Mouse (Mus musculus) heart, embryonic 11.5 days (tissue): Measurements from ENCODE around the gene Gpr137. TPM values are rescaled to one million over a fixed set of nuclear protein-coding genes. Genes with fewer than 3 reads are reported as not detected.

Source experiments
- ATAC-seq: fragments of 200-750 bp; cut with Nextera tagmentation; replicated peaks from 2 replicates; pipeline ENCODE4 v1.8.0; 2017; ENCODE audit warnings: moderate library complexity; ENCODE audit not compliant: insufficient number of reproducible peaks, low FRiP score, low TSS enrichment
- H3K27ac ChIP-seq: fragments of 300-500 bp; sonication (generic); 2 replicates; pipeline ENCODE4 v1.5.1; 2014; ENCODE audit warnings: mild to moderate bottlenecking, low read depth, low read length
- H3K27me3 ChIP-seq: fragments of 300-500 bp; sonication (generic); 2 replicates; pipeline ENCODE4 v1.6.1; 2014; ENCODE audit warnings: mild to moderate bottlenecking, low read length, mixed read lengths; ENCODE audit not compliant: control insufficient read depth, insufficient read depth
- H3K36me3 ChIP-seq: fragments of 300-500 bp; sonication (generic); 2 replicates; pipeline ENCODE4 v1.6.1; 2014; ENCODE audit warnings: mild to moderate bottlenecking, low read length, moderate library complexity, mixed read lengths; ENCODE audit not compliant: control insufficient read depth, insufficient read depth
- H3K4me1 ChIP-seq: fragments of 300-500 bp; sonication (generic); 2 replicates; pipeline ENCODE4 v1.6.1; 2014; ENCODE audit warnings: low read length; ENCODE audit not compliant: control insufficient read depth, insufficient read depth
- H3K4me2 ChIP-seq: fragments of 300-500 bp; sonication (generic); 2 replicates; pipeline ENCODE4 v1.6.1; 2014; ENCODE audit warnings: mild to moderate bottlenecking, moderate library complexity
- H3K4me3 ChIP-seq: fragments of 300-500 bp; sonication (generic); 2 replicates; pipeline ENCODE4 v1.5.1; 2014; ENCODE audit warnings: low read depth, low read length
- H3K9ac ChIP-seq: fragments of 300-500 bp; sonication (generic); 2 replicates; pipeline ENCODE4 v1.6.1; 2014; ENCODE audit warnings: mild to moderate bottlenecking, low read depth, low read length, moderate library complexity
- H3K9me3 ChIP-seq: fragments of 300-500 bp; sonication (generic); replicated peaks from 2 replicates; pipeline ENCODE4 v1.6.1; 2016; ENCODE audit warnings: low read length; ENCODE audit not compliant: control insufficient read depth
- WGBS: fragments of 180-500 bp; shearing (Covaris S2); extraction: QIAGEN DNeasy Blood & Tissue Kit; methylation state at CpG from one replicate; pipeline ENCODE4 v1.1.7; 2014; ENCODE audit not compliant: insufficient replicate concordance; 5-methylcytosine and 5-hydroxymethylcytosine counted together
- polyA plus RNA-seq: library from polyadenylated mRNA; unstranded; fragments of >200 nt; fragmentation: Nextera tagmentation; extraction: Ambion mirVana; gene quantifications from 2 replicates; pipeline ENCODE4 v1.2.1, GENCODE M21; 2014

Gene Gpr137
- polyA plus RNA-seq, 1 experiment from 2014 or later: 22.4 TPM

DNA sequence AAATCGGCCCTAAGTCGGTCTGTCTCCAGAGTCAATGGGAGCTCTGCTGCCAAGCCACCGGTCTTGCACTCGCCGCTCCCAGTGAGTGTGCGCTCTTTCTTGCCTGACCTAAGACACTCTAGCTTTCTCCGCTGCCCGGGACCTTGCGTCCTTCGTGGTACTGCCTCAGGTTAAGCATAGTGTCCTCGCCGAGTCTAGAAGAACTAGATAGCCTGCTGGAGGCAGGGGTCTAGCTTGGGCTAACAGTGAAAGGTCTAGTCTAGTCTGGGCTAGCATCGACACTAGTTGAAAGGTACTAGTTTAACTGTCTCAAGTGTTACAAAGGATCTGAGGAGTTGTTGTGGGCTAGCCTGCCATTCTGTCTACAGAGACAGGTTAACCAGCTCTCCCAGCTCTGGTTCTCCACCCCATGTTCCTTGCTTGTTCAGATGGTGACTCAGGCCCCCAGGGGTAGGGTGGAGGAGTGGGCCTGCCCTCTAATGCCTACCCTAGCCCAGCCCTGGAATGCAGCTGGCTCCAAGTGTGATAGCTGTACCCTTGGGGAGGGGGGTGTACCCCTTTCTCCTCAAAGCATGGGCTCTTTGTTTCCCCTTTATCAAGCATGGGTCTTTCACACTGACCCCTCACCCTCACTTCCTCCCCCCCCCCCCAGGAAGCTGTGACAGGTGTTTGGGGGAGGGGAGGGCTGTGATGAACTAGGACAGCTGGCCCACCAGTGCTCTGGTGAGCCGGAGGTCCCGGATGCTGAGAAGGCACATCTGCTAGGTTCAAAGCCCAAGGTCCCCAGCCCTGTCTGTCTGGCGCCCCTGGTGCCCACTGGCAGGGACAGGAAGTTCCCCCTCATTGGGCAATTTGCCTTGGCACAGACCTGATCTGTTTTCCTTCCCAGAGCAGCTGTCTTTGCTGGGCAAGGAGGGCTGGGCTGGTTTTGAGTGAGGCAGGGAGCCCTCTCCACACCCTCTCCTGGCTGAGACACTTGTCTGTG, 33.5 kb upstream of the Gpr137 start, which contains the start of gene Plcb3:
Gene Plcb3 (minus strand): TSS at position 934 of the 985 bp plus-strand sequence.
- ATAC-seq: no peak
- H3K4me3 ChIP-seq: peak within 1 kb of the TSS; percentile 65
- H3K27me3 ChIP-seq: no peaks in the 10 kb centered on the region
- H3K4me1 ChIP-seq: peaks cover 47% of the 10 kb centered on the region
- H3K36me3 ChIP-seq: peaks cover 7% of the 10 kb centered on the region
- WGBS: under 1% methylated on average over 16 of the region's 16 CpGs
- no peaks in the 10 kb centered on the region for H3K9me3 ChIP-seq
- peak within 1 kb of the TSS; percentile 83 for H3K27ac ChIP-seq
- H3K4me2 ChIP-seq: peak within 1 kb of the TSS; percentile 90
- peak within 1 kb of the TSS; percentile 83 for H3K9ac ChIP-seq

DNA sequence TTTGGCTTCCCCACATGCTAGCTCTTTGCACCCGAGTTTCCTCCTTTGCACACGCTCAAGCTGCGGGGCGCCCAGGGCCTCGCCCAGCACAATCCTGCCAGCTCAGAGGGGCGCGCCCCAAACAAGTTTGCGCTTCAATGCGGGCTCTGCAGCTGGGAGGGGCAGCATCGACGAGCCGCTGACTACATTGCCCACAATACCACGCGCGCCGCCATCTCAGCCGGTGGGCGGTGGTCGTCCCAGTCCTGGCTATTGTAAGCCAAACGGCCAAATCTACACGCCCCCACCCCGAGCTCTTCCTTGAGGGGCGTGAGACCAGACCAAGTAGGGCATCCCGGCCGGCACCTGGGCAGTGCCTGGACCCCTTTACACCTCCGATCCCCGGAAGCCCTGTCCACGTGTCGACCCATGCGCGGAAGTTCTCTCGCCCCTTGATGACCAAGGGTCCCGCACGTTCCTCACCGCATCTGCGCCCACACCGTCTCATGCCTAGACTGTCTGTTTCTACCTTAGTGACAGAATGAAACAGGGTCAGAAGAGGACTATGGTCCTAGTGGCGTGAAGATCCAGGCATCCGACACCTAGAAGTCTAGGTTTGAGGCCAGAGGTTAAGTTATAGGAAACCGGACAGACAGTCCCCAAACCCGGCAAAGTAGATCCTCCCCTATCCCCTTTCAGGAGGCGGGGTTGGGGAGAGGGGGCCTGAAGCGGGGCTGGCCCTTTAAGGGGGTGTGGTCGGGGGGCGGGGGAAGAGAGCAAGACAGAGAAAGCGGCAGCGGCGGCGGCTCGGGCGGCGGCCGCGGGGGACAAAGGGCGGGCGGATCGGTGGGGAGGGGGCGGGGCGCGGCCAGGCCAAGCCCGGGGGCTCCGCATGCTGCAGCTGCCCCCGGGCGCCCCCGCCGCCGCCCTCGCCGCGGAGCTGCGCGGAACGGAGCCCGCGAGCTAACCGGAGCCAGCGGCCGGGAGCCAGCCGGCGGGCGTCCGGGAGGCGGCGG, 32.2 kb upstream of the Gpr137 start, which contains the start of gene Ppp1r14b:
Gene Ppp1r14b (plus strand): TSS at position 758 of the 995 bp plus-strand sequence.
- Histone ChIP-seq H3K36me3 (peaks cover 7% of the 10 kb centered on the region), H3K4me1 (peaks cover 57% of the 10 kb centered on the region), H3K4me3 (peak within 1 kb of the TSS; percentile 65), H3K9ac (peak within 1 kb of the TSS; percentile 83), H3K27ac (peak within 1 kb of the TSS; percentile 83), H3K4me2 (peak within 1 kb of the TSS; percentile 90), H3K9me3 (no peaks in the 10 kb centered on the region), H3K27me3 (no peaks in the 10 kb centered on the region)
- WGBS: under 1% methylated on average over 60 of the region's 84 CpGs
- ATAC-seq: peak; percentile 67

DNA sequence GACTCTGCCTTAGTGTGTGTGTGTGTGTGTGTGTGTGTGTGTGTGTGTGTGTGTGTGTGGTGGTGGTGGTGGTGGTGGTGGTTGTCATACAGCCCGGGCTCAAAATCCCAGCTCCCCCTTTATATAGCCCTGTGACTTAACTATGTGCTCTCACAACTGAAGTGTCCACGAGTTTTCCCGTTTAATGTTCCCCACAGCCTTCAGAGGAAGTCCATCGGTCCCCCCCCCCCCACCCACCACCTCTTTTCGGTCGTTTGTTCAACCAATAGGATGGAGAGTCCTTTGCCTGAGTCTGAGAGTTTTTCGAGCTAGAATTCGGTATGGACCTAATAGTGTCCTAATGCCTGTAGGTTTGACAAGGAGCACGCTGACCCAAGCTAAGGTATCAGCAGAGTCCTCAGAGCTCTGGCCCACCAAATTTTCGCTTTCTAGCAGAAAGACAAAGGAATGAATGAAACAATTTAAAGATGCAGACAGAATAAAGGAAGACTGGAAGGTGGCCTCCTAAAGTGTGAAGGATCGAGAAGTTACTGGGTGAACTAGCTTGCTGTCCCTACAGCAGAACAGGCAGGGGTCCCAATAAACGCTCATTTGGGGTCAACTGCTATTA, 31.4 kb upstream of the Gpr137 start:
- Histone ChIP-seq H3K27me3 (no peaks in the 10 kb centered on the region), H3K4me1 (peaks cover 54% of the 10 kb centered on the region), H3K27ac (no peak overlapping the region; the same call in 1 of the 2 replicates), H3K4me2 (peak overlapping the region; percentile 90), H3K9ac (peak overlapping the region; percentile 71; the same call in 1 of the 2 replicates), H3K36me3 (peaks cover 7% of the 10 kb centered on the region), H3K9me3 (no peaks in the 10 kb centered on the region), H3K4me3 (peak overlapping the region; percentile 65)
- ATAC-seq: no peak
- 32% methylated on average over 12 of the region's 12 CpGs for WGBS

DNA sequence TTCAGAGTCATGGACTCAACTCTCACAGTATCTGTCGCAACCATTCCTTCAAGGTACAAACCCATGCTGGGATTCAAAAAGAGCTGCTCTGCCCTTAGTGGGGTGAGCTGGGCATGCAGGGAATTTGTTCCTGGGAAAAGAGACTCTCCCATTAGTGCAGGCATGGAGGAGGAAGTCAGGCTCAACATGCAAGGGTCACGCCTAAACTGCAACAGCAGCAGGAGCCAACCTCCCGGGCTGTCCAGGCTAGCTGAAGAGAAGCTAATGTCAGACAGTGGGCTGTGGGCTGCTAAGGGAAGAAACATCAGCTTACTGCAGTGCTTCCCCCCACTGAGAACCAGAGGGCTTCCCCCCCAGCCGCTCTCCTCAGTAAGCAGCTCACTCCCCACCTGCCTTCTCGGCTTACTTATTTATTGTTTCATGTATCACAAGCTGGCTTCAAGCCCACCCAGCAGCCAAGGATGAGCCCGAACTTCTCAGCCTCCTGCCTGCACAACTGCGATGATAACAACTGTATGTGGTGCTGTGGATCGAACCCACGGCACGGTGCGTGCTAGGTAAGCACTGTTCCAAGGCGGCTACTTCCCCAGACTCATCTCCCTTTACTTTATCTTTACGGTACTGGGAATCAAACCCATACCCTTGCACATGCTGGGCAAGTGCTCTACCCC, 30.1 kb upstream of the Gpr137 start:
- 0 out of 2 replicates have a peak overlapping the region, but pooled peaks have one; percentile 18 for H3K9ac ChIP-seq
- no peak overlapping the region for H3K4me3 ChIP-seq
- H3K4me1 ChIP-seq: peaks cover 47% of the 10 kb centered on the region
- no peak overlapping the region for H3K4me2 ChIP-seq
- H3K27me3 ChIP-seq: no peaks in the 10 kb centered on the region
- no peak for ATAC-seq
- H3K36me3 ChIP-seq: peaks cover 2% of the 10 kb centered on the region
- H3K9me3 ChIP-seq: no peaks in the 10 kb centered on the region
- WGBS: 83% methylated on average over 13 of the region's 13 CpGs
- no peak overlapping the region for H3K27ac ChIP-seq

DNA sequence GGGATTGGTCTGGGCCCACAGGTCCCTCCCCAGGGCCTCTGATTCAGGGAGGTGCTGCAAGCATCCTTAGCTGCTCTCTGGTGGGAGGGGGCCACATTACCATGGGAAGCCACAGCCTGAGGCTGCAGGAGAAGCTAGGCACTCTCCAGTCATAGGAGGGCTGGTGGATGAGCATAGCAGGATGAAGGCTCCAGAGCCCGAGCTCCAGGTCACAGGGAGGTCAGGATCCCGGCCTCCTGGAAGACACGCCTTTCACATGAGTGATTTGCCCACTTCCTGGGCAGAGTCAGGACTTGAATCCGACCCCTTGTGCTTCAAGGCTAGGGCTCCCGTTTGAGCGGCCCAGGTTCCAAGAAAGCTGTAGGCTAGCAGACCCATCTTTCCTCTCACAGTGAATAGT, 29.4 kb upstream of the Gpr137 start:
- 0 out of 2 replicates have a peak overlapping the region, but pooled peaks have one; percentile 23 for H3K9ac ChIP-seq
- no peaks in the 10 kb centered on the region for H3K9me3 ChIP-seq
- peak overlapping the region; percentile 42; the same call in 1 of the 2 replicates for H3K27ac ChIP-seq
- WGBS: 27% methylated on average over 6 of the region's 6 CpGs
- H3K36me3 ChIP-seq: no peaks in the 10 kb centered on the region
- H3K27me3 ChIP-seq: no peaks in the 10 kb centered on the region
- peaks cover 43% of the 10 kb centered on the region for H3K4me1 ChIP-seq
- H3K4me2 ChIP-seq: no peak overlapping the region
- no peak for ATAC-seq
- no peak overlapping the region for H3K4me3 ChIP-seq

DNA sequence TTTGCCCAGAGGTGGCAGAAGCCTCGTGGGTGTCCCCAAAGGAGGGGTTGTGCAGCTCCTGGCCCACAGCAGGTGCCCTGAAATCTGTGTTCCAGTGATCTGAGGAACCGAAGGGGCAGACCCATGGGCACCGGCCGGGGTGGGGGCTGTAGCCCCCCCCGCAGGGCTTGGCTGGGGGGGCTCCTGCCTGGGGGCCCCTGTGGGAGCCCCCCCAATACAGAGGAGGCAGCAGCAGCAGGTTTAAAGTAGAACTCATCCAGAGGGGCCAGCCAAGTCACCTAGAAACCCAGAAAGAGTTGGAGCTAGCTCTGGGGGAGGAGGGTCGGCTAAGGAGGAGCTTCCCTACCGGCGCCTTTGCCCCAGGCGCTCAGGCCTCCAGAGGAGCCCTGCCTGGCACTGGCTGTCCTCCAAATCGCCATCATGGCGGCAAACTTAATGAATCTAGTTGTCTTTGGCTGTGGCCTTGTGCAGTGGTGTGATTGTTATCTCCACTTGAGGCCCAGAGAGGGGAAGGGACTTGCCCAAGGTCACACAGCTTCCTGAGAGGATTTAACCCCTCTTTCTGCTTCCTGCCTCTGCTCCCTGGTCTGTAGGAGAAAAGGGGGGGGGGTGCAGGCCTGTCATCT, 28.3 kb upstream of the Gpr137 start:
- Histone ChIP-seq H3K27me3 (no peaks in the 10 kb centered on the region), H3K4me1 (peaks cover 37% of the 10 kb centered on the region), H3K4me3 (peak overlapping the region; percentile 72; the same call in 1 of the 2 replicates), H3K4me2 (peak overlapping the region; percentile 67), H3K9ac (peak overlapping the region; percentile 83), H3K27ac (0 out of 2 replicates have a peak overlapping the region, but pooled peaks have one; percentile 51), H3K36me3 (peaks cover 7% of the 10 kb centered on the region), H3K9me3 (no peaks in the 10 kb centered on the region)
- ATAC-seq: no peak
- 27% methylated on average over 11 of the region's 11 CpGs for WGBS

DNA sequence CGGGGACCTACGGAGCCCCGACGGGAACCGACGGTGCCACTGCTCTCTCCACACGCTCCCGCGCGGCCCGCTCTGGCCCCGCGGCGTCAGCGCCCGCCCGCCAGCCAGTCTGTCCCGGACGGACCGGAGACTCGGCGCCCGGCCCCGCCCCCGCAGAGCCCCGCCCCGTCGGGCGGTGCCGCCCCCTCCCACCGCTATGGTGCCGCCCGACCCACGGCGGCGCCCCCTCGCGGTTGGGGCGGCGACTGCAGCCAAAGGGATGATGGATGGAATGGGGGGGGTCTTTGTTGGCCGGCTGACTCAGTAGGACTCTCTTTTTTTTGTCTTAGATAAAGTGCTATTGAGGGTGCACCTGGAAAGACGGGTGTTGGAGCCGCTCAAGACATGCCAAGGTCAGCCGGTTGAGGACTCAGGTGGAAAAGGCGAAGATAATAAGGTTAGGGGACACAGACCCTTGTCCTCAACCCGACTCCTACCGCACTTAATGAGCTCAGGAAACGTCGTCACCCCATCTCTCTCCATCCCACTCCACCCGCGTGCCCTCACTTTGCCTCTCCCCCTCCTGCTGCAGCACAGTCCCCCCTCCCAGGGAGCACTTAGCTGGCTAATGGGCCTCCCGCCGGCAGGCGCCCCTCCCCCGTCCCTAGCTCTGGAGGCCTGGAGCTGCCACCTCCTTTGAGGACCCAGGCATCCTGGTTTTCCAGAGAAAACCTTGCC, 27.5 kb upstream of the Gpr137 start:
- Histone ChIP-seq H3K4me1 (peaks cover 37% of the 10 kb centered on the region), H3K27ac (peak overlapping the region; percentile 51), H3K27me3 (no peaks in the 10 kb centered on the region), H3K36me3 (peaks cover 8% of the 10 kb centered on the region), H3K4me2 (peak overlapping the region; percentile 67), H3K9ac (peak overlapping the region; percentile 83), H3K4me3 (peak overlapping the region; percentile 72), H3K9me3 (no peaks in the 10 kb centered on the region)
- peak; percentile 63; the same call in 1 of the 2 replicates for ATAC-seq
- WGBS: 1% methylated on average over 53 of the region's 55 CpGs
